Mouse (Mus musculus) testis, adult 2 months (tissue): ENCODE data around the gene Gpr152.

Experiments
- CTCF ChIP-seq: fragments of 200-500 bp; IDR thresholded peaks from 2 replicates; pipeline ENCODE4 v1.5.1; 2012; ENCODE audit warnings: low read depth, mild to moderate bottlenecking, inconsistent platforms, low read length, moderate library complexity; ENCODE audit not compliant: control insufficient read depth, insufficient read depth, insufficient replicate concordance
- POLR2A ChIP-seq: fragments of 200-500 bp; IDR thresholded peaks from 2 replicates; pipeline ENCODE4 v1.6.1; 2012; ENCODE audit warnings: low read depth, mild to moderate bottlenecking, inconsistent platforms, low read length, moderate library complexity; ENCODE audit not compliant: control insufficient read depth

DNA sequence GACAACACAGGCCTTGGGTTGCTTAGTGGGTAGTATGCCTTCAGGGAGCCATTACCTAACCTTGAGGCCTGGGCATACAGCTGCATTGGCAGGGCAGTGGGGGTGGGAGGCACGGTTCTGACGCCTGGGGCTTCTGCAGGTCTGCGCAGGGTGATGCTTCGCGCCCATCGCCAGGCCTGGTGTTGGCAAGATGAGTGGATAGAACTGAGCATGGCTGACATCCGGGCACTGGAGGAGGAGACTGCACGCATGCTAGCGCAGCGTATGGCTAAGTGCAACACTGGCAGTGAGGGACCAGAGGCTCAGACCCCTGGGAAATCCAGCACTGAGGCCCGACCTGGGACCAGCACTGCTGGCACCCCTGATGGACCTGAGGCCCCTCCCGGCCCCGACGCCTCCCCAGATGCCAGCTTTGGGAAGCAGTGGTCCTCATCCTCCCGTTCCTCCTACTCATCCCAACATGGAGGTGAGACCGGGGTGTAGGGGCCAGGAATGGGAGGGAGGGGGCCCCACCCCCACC, 34.9 kb upstream of the Gpr152 start:
- TF ChIP-seq CTCF = no peak
- TF ChIP-seq POLR2A = no peak
